Mouse (Mus musculus): Measurements from ENCODE around the gene Lrrc20.

- TF ChIP-seq CTCF (IDR thresholded peaks at IDR 0.05; ENCODE audit: low read depth, low read length) (no peak), TAL1 (conservative IDR thresholded peaks at IDR 0.05; ENCODE audit: low read depth, low read length) (no peak), GATA1 (IDR thresholded peaks at IDR 0.05; ENCODE audit: borderline replicate concordance, low read length) (no peak), GATA2 (IDR thresholded peaks at IDR 0.05; ENCODE audit: borderline replicate concordance, low read depth, low read length) (no peak)
Observed at GRCm38 (mm10) chr10:61427951-61428350, 47.6 kb upstream of the Lrrc20 start.
